8 mouse cellular contexts compared by ENCODE assay signal in the genomic region with DNA sequence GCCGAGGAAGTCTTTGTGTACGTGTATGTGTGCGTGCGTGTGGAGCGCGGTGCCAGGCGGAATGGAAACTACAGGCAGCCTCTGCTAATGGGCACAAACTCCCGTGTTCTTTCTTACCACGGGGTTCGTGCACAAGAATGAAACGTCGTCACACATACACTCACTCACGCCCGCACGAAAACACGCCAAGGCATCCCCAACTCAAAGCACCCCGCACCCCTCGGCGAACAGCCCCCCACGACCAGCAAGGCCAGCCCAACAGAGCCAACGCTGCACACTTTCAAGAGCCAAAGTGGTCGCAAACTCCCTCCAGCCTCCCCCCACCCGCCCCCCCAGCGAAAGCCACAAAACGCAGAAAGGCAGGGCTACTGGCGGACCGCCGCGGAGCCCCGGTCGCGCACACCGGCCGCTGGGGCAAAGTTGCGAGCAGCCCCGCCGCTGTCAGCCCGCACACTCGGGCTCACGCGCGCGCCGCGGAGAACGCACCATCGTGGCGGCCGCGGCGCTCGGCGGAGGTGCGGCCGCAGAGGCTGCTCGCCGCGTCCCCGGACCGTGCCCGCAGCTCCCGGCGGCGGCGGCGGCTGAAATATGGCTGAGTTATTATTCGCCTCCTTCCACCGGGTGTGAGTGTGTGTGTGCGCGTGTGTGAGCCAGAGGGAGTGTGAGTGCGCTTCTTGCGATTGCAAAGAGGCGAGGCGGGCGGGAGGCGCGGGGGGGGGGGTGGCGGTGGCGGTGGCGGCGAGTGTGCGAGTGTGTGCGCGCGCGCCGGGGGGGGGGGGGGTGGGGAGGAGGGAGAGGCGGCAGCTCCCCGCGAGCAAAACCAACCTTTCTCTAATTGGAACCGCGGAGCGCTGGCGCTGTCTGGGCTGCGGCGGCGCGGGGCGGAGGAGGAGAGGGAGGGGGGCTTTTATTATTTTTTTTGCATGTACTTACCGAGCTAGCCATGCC. TPM values are rescaled to one million over a fixed set of nuclear protein-coding genes. Genes with fewer than 3 reads are reported as not detected.
DNase-seq lines count a peak whose midpoint lies in the region; ATAC-seq and TF ChIP-seq lines count a peak whose summit lies in the region.

No protein-coding gene starts in this region.

- TF ChIP-seq CTCF in heart, adult 2 months (IDR thresholded peaks at IDR 0.05): no peak

- H3K27me3 ChIP-seq in embryonic facial prominence, embryonic 10.5 days (replicated peaks; ENCODE audit: low read depth, poor library complexity, severe bottlenecking): peaks cover 13% of the 10 kb centered on the region
- H3K27me3 ChIP-seq in heart, adult 2 months (ENCODE audit: control insufficient read depth, insufficient read depth, low read length): no peaks in the 10 kb centered on the region
- peaks cover 2% of the 10 kb centered on the region; the same call in 1 of the 2 replicates for H3K27me3 ChIP-seq in limb, embryonic 15.5 days
- no peaks in the 10 kb centered on the region for H3K27me3 ChIP-seq in stomach, embryonic 15.5 days (replicated peaks)

- TF ChIP-seq POLR2A in heart, adult 2 months (IDR thresholded peaks at IDR 0.05; ENCODE audit: insufficient read depth, low read depth, low read length): no peak

- H3K4me2 ChIP-seq in limb, embryonic 15.5 days: peak overlapping the region; percentile 91
- peak overlapping the region; percentile 92 for H3K4me2 ChIP-seq in stomach, embryonic 15.5 days

- no peak for TF ChIP-seq EP300 in heart, adult 2 months (IDR thresholded peaks at IDR 0.05; ENCODE audit: insufficient read depth, low read depth, low read length)

- H3K9ac ChIP-seq in heart, adult 2 months (ENCODE audit: low read depth, low read length): peak overlapping the region; percentile 95
- H3K9ac ChIP-seq in limb, embryonic 15.5 days: peak overlapping the region; percentile 83
- H3K9ac ChIP-seq in stomach, embryonic 15.5 days: peak overlapping the region; percentile 61

- H3K4me1 ChIP-seq in embryonic facial prominence, embryonic 10.5 days: peaks cover 32% of the 10 kb centered on the region
- H3K4me1 ChIP-seq in heart, adult 2 months (ENCODE audit: control insufficient read depth, insufficient read depth, low read length): peaks cover 5% of the 10 kb centered on the region; the same call in 1 of the 2 replicates
- H3K4me1 ChIP-seq in limb, embryonic 15.5 days: peaks cover 21% of the 10 kb centered on the region
- H3K4me1 ChIP-seq in stomach, embryonic 15.5 days: peaks cover 9% of the 10 kb centered on the region; the same call in 1 of the 2 replicates

- H3K36me3 ChIP-seq in embryonic facial prominence, embryonic 10.5 days (replicated peaks): peaks cover 20% of the 10 kb centered on the region
- H3K36me3 ChIP-seq in heart, adult 2 months (ENCODE audit: control insufficient read depth, insufficient read depth, low read length): no peaks in the 10 kb centered on the region; the same call in 1 of the 2 replicates
- no peaks in the 10 kb centered on the region for H3K36me3 ChIP-seq in limb, embryonic 15.5 days
- H3K36me3 ChIP-seq in stomach, embryonic 15.5 days: no peaks in the 10 kb centered on the region

- peak; percentile 67 for ATAC-seq in limb, embryonic 15.5 days (ENCODE audit: insufficient number of reproducible peaks, low FRiP score, low TSS enrichment, low read depth)
- peak; percentile 25; the same call in 1 of the 2 replicates for ATAC-seq in monocyte, adult 5-6 weeks (replicated peaks; ENCODE audit: insufficient number of reproducible peaks, low FRiP score, low TSS enrichment, poor library complexity, severe bottlenecking)
- peak; percentile 40 for ATAC-seq in stomach, embryonic 15.5 days (ENCODE audit: insufficient read depth, low FRiP score, low read depth)

- no peaks in the 10 kb centered on the region for H3K9me3 ChIP-seq in embryonic facial prominence, embryonic 10.5 days
- no peaks in the 10 kb centered on the region for H3K9me3 ChIP-seq in limb, embryonic 15.5 days
- H3K9me3 ChIP-seq in stomach, embryonic 15.5 days: no peaks in the 10 kb centered on the region

- H3K4me3 ChIP-seq in embryonic facial prominence, embryonic 10.5 days: peak overlapping the region; percentile 94
- H3K4me3 ChIP-seq in heart, adult 2 months: peak overlapping the region; percentile 73
- H3K4me3 ChIP-seq in limb, embryonic 15.5 days: peak overlapping the region; percentile 86
- peak overlapping the region; percentile 81 for H3K4me3 ChIP-seq in stomach, embryonic 15.5 days (replicated peaks)

- H3K79me2 ChIP-seq in heart, adult 2 months (replicated peaks; ENCODE audit: control insufficient read depth, insufficient read depth, low read length): no peaks in the 10 kb centered on the region

- intact Hi-C loops in heart, adult 2 months (cut with DNase I): loop anchor here (1.0 to 10.0 kb wide), 6 partner anchors 62 to 682 kb away; a partner anchor contains a TSS

- under 1% methylated on average over 89 of the region's 100 CpGs for WGBS in embryonic facial prominence, embryonic 10.5 days
- 1% methylated on average over 82 of the region's 100 CpGs for WGBS in heart, adult 2 months
- whole genome bisulfite sequencing in limb, embryonic 15.5 days: under 1% methylated on average over 79 of the region's 100 CpGs
- WGBS in stomach, embryonic 15.5 days: under 1% methylated on average over 65 of the region's 100 CpGs

- peak overlapping the region; percentile 95 for H3K27ac ChIP-seq in embryonic facial prominence, embryonic 10.5 days (replicated peaks)
- peak overlapping the region; percentile 70 for H3K27ac ChIP-seq in heart, adult 2 months
- H3K27ac ChIP-seq in limb, embryonic 15.5 days: peak overlapping the region; percentile 93
- peak overlapping the region; percentile 97 for H3K27ac ChIP-seq in stomach, embryonic 15.5 days

- peak; percentile 65 for DNase-seq in 3134 (ENCODE audit: extremely low read depth, insufficient read length, low spot score)
- DNase-seq in adrenal gland, adult 2 months: peak; percentile 73
- DNase-seq in embryonic facial prominence, embryonic 10.5 days (ENCODE audit: low spot score): peak; percentile 83
- DNase-seq in heart, adult 2 months: peak; percentile 67 to 68
- peak; percentile 23 for DNase-seq in kidney, adult 9 months

RNA-seq across cellular contexts. Expression of a gene that starts 0.7 kb away (rescaled TPM):
- 10 to 100 TPM; 24.7 to 30.0 TPM for total RNA-seq in adrenal gland, adult 2 months (2021)
- polyA plus RNA-seq in adrenal gland, adult 2 months (2012; rRNA removed): 2.2 and 3.0 TPM in 2 replicates
- polyA plus RNA-seq in embryonic facial prominence, embryonic 10.5 days (2016; fragmentation: Nextera tagmentation; extraction: Ambion mirVana): 46.5 and 55.4 TPM in 2 replicates
- total RNA-seq in heart, adult 2 months (2021): 10 to 100 TPM; 11.0 to 15.2 TPM
- 3.8 and 7.3 TPM in 2 replicates for polyA plus RNA-seq in heart, adult 2 months (2012; rRNA removed)
- polyA plus RNA-seq in limb, embryonic 15.5 days (2015; fragmentation: Nextera tagmentation; extraction: Ambion mirVana): 42.0 and 42.2 TPM in 2 replicates
- 13.2 to 52.2 TPM (median 41.9 TPM) in 3 replicates for total RNA-seq in monocyte, adult 5-6 weeks (2017)
- polyA plus RNA-seq in stomach, embryonic 15.5 days (2015; fragmentation: Nextera tagmentation; extraction: Ambion mirVana): 38.7 and 39.2 TPM in 2 replicates

Comparison
In these comparisons a context has a peak if more than half of its experiments do, and no peak if none do; other contexts are left out.
1. Peak in every context shown above with its lines: DNase-seq, ATAC-seq, H3K4me3 ChIP-seq and H3K27ac ChIP-seq.
2. DNase-seq: peak in every context shown above with its lines; median percentile 83 in embryonic facial prominence, embryonic 10.5 days; 73 in adrenal gland, adult 2 months; 68 in heart, adult 2 months; 65 in 3134; 23 in kidney, adult 9 months.